Mouse (Mus musculus) effector memory CD4-positive, alpha-beta T cell, adult 7 months (primary cell): ENCODE data around the gene Zmym1. TPM values are rescaled to one million over a fixed set of nuclear protein-coding genes. Genes with fewer than 3 reads are reported as not detected.

ENCODE experiments used
- polyA plus RNA-seq: library from polyadenylated mRNA; unstranded; fragments of 100-300 nt; shearing (Covaris generic); gene quantifications from one replicate; pipeline ENCODE4 v1.2.1, GENCODE M21; 2017

The Zmym1 gene
- polyA plus RNA-seq = 26.9 TPM

GRCm38 (mm10) chr4:127060585-127061290, at the start of gene Zmym1:
Gene Zmym1, minus strand, starts transcription at chr4:127061152.

GRCm38 (mm10) chr4:127076875-127077548, 16.1 kb upstream of the Zmym1 start, which contains the start of gene Zmym6:
Gene Zmym6, plus strand, starts transcription at chr4:127077383.

GRCm38 (mm10) chr4:127021151-127021945, 39.6 kb downstream of the Zmym1 start, which contains the start of gene Sfpq:
Gene Sfpq, plus strand, starts transcription at chr4:127021324.

Other genes starting within 250 kb of the Zmym1 start
- 22.4 TPM for gene Zmym4, start 93.0 kb downstream of the Zmym1 start, polyA plus RNA-seq
- 179 TPM for gene Sfpq, start 39.8 kb downstream of the Zmym1 start, polyA plus RNA-seq
- gene Zmym6, start 16.2 kb upstream of the Zmym1 start, polyA plus RNA-seq = 15.8 TPM
- 10.0 TPM for gene Tmem35b, start 62.5 kb upstream of the Zmym1 start, polyA plus RNA-seq
- gene Dlgap3, start 108.1 kb upstream of the Zmym1 start, polyA plus RNA-seq = not detected
- gene Smim12, start 182.6 kb upstream of the Zmym1 start, polyA plus RNA-seq = 28.3 TPM